Mouse (Mus musculus) stomach, embryonic 14.5 days (tissue): ENCODE results near the gene Rac2. TPM values are rescaled to one million over a fixed set of nuclear protein-coding genes. Genes with fewer than 3 reads are reported as not detected.

ENCODE experiments used
- ATAC-seq: fragments of 200-750 bp; cut with Nextera tagmentation; 2 replicates; pipeline ENCODE4 v1.8.0; 2017; ENCODE audit warnings: low read depth, moderate TSS enrichment; ENCODE audit not compliant: insufficient number of reproducible peaks, insufficient read depth, low FRiP score
- H3K27ac ChIP-seq: fragments of 300-500 bp; sonication (generic); 2 replicates; pipeline ENCODE4 v1.5.1; 2014; ENCODE audit warnings: mild to moderate bottlenecking, low read length, moderate library complexity, mixed read lengths
- H3K27me3 ChIP-seq: fragments of 300-500 bp; sonication (generic); 2 replicates; pipeline ENCODE4 v1.6.1; 2014; ENCODE audit warnings: low read length, control low read depth, mixed read lengths; ENCODE audit not compliant: control insufficient read depth, insufficient read depth
- H3K36me3 ChIP-seq: fragments of 300-500 bp; sonication (generic); 2 replicates; pipeline ENCODE4 v1.6.1; 2014; ENCODE audit warnings: mild to moderate bottlenecking, control low read depth, low read length, moderate library complexity, mixed read lengths; ENCODE audit not compliant: control insufficient read depth, insufficient read depth
- H3K4me1 ChIP-seq: fragments of 300-500 bp; sonication (generic); 2 replicates; pipeline ENCODE4 v1.6.1; 2014; ENCODE audit warnings: low read length, control low read depth, mixed read lengths; ENCODE audit not compliant: control insufficient read depth, insufficient read depth
- H3K4me2 ChIP-seq: fragments of 300-500 bp; sonication (generic); replicated peaks from 2 replicates; pipeline ENCODE4 v1.6.1; 2014; ENCODE audit warnings: low read depth, low read length, control low read depth
- H3K4me3 ChIP-seq: fragments of 300-500 bp; sonication (generic); 2 replicates; pipeline ENCODE4 v1.5.1; 2014; ENCODE audit warnings: low read depth, low read length, control low read depth
- H3K9ac ChIP-seq: fragments of 300-500 bp; sonication (generic); replicated peaks from 2 replicates; pipeline ENCODE4 v1.6.1; 2014; ENCODE audit warnings: low read depth, mild to moderate bottlenecking, control low read depth, low read length, moderate library complexity, mixed read lengths
- H3K9me3 ChIP-seq: fragments of 300-500 bp; sonication (generic); 2 replicates; pipeline ENCODE4 v1.6.1; 2016; ENCODE audit warnings: low read depth, low read length, control low read depth; ENCODE audit not compliant: control insufficient read depth
- WGBS: fragments of 180-500 bp; shearing (Covaris S2); extraction: QIAGEN DNeasy Blood & Tissue Kit; methylation state at CpG from one replicate; pipeline ENCODE4 v1.1.7; 2014; 5-methylcytosine and 5-hydroxymethylcytosine counted together
- polyA plus RNA-seq: library from polyadenylated mRNA; unstranded; fragments of >200 nt; fragmentation: Nextera tagmentation; extraction: Ambion mirVana; gene quantifications from 2 replicates; pipeline ENCODE4 v1.2.1, GENCODE M21; 2014

Gene Rac2
- polyA plus RNA-seq, 1 experiment from 2014 or later: 9.4 TPM

- Histone ChIP-seq H3K9ac (no peak overlapping the region), H3K4me1 (peaks cover 7% of the 10 kb centered on the region; the same call in 1 of the 2 replicates), H3K4me2 (no peak overlapping the region), H3K36me3 (no peaks in the 10 kb centered on the region), H3K27me3 (no peaks in the 10 kb centered on the region), H3K27ac (no peak overlapping the region), H3K4me3 (no peak overlapping the region), H3K9me3 (no peaks in the 10 kb centered on the region)
- ATAC-seq: no peak
- 37% methylated on average over 5 of the region's 5 CpGs for WGBS
Observed at GRCm38 (mm10) chr15:78547415-78548335, 24.9 kb downstream of the Rac2 start.

- Histone ChIP-seq H3K27me3 (no peaks in the 10 kb centered on the region), H3K9ac (no peak overlapping the region), H3K9me3 (no peaks in the 10 kb centered on the region), H3K4me3 (no peak overlapping the region), H3K36me3 (no peaks in the 10 kb centered on the region), H3K27ac (no peak overlapping the region), H3K4me2 (no peak overlapping the region), H3K4me1 (peaks cover 13% of the 10 kb centered on the region; the same call in 1 of the 2 replicates)
- 85% methylated on average over 4 of the region's 4 CpGs for WGBS
- ATAC-seq: no peak
Observed at GRCm38 (mm10) chr15:78546060-78546459, 26.5 kb downstream of the Rac2 start.

GRCm38 (mm10) chr15:78544561-78545001 lies 28.0 kb downstream of the Rac2 start, which contains the start of gene Sstr3:
Sstr3 (minus strand) TSS chr15:78544685.
- Histone ChIP-seq H3K36me3 (no peaks in the 10 kb centered on the region), H3K27me3 (no peaks in the 10 kb centered on the region), H3K4me3 (no peak within 1 kb of the TSS), H3K27ac (no peak within 1 kb of the TSS), H3K4me1 (peaks cover 13% of the 10 kb centered on the region; the same call in 1 of the 2 replicates), H3K9ac (no peak within 1 kb of the TSS), H3K9me3 (no peaks in the 10 kb centered on the region), H3K4me2 (no peak within 1 kb of the TSS)
- 6% methylated on average over 14 of the region's 14 CpGs for WGBS
- ATAC-seq: no peak

GRCm38 (mm10) chr15:78544041-78544440 lies 28.5 kb downstream of the Rac2 start:
- WGBS: 78% methylated on average over 15 of the region's 15 CpGs
- H3K4me2 ChIP-seq: no peak overlapping the region
- H3K27ac ChIP-seq: no peak overlapping the region
- ATAC-seq: no peak
- H3K9ac ChIP-seq: no peak overlapping the region
- H3K36me3 ChIP-seq: no peaks in the 10 kb centered on the region
- no peaks in the 10 kb centered on the region for H3K9me3 ChIP-seq
- no peaks in the 10 kb centered on the region for H3K27me3 ChIP-seq
- no peak overlapping the region for H3K4me3 ChIP-seq
- peaks cover 13% of the 10 kb centered on the region; the same call in 1 of the 2 replicates for H3K4me1 ChIP-seq

GRCm38 (mm10) chr15:78542767-78543303 lies 29.7 kb downstream of the Rac2 start:
- no peak overlapping the region for H3K4me2 ChIP-seq
- no peak for ATAC-seq
- no peaks in the 10 kb centered on the region for H3K27me3 ChIP-seq
- no peaks in the 10 kb centered on the region for H3K36me3 ChIP-seq
- H3K4me3 ChIP-seq: no peak overlapping the region
- 55% methylated on average over 7 of the region's 7 CpGs for WGBS
- peaks cover 6% of the 10 kb centered on the region; the same call in 1 of the 2 replicates for H3K4me1 ChIP-seq
- H3K9me3 ChIP-seq: no peaks in the 10 kb centered on the region
- no peak overlapping the region for H3K27ac ChIP-seq
- H3K9ac ChIP-seq: no peak overlapping the region

- H3K27me3 ChIP-seq: no peaks in the 10 kb centered on the region
- H3K4me3 ChIP-seq: no peak overlapping the region
- no peaks in the 10 kb centered on the region for H3K9me3 ChIP-seq
- 75% methylated on average over 3 of the region's 3 CpGs for WGBS
- no peak overlapping the region for H3K9ac ChIP-seq
- H3K27ac ChIP-seq: no peak overlapping the region
- ATAC-seq: no peak
- 0 out of 2 replicates have a peak, but pooled peaks cover 6% of the 10 kb centered on the region for H3K4me1 ChIP-seq
- no peaks in the 10 kb centered on the region for H3K36me3 ChIP-seq
- H3K4me2 ChIP-seq: no peak overlapping the region
Observed at GRCm38 (mm10) chr15:78542098-78542766, 30.4 kb downstream of the Rac2 start.

GRCm38 (mm10) chr15:78541606-78542005 lies 31.0 kb downstream of the Rac2 start:
- Histone ChIP-seq H3K9ac (no peak overlapping the region; the same call in 1 of the 2 replicates), H3K27ac (no peak overlapping the region), H3K4me1 (0 out of 2 replicates have a peak, but pooled peaks cover 6% of the 10 kb centered on the region), H3K4me2 (no peak overlapping the region), H3K9me3 (no peaks in the 10 kb centered on the region), H3K27me3 (no peaks in the 10 kb centered on the region), H3K36me3 (no peaks in the 10 kb centered on the region), H3K4me3 (no peak overlapping the region)
- 40% methylated on average over 3 of the region's 3 CpGs for WGBS
- no peak for ATAC-seq

GRCm38 (mm10) chr15:78541036-78541435 lies 31.5 kb downstream of the Rac2 start:
- Histone ChIP-seq H3K4me3 (no peak overlapping the region), H3K4me2 (no peak overlapping the region), H3K27me3 (no peaks in the 10 kb centered on the region), H3K4me1 (0 out of 2 replicates have a peak, but pooled peaks cover 6% of the 10 kb centered on the region), H3K27ac (no peak overlapping the region), H3K9ac (no peak overlapping the region), H3K9me3 (no peaks in the 10 kb centered on the region), H3K36me3 (no peaks in the 10 kb centered on the region)
- ATAC-seq: no peak
- WGBS: 78% methylated on average over 3 of the region's 3 CpGs
